Mouse (Mus musculus) forebrain, embryonic 14.5 days (tissue): Measurements from ENCODE around the gene Rras. TPM values are rescaled to one million over a fixed set of nuclear protein-coding genes. Genes with fewer than 3 reads are reported as not detected.

Experiments
- ATAC-seq: fragments of 200-750 bp; cut with Nextera tagmentation; 2 replicates; pipeline ENCODE4 v1.8.0; 2017; ENCODE audit warnings: mild to moderate bottlenecking, moderate library complexity
- DNase-seq: peaks from one replicate; pipeline ENCODE4 v3.0.0-alpha.2; 2015; ENCODE audit warnings: low spot score
- H3K27ac ChIP-seq: fragments of 300-500 bp; sonication (generic); 2 replicates; pipeline ENCODE4 v1.5.1; 2014; ENCODE audit warnings: low read depth, mild to moderate bottlenecking, control low read depth, low read length, moderate library complexity
- H3K27me3 ChIP-seq: fragments of 300-500 bp; sonication (generic); replicated peaks from 2 replicates; pipeline ENCODE4 v1.6.1; 2014; ENCODE audit warnings: low read length, control low read depth, mixed read lengths; ENCODE audit not compliant: control insufficient read depth, insufficient read depth
- H3K36me3 ChIP-seq: fragments of 300-500 bp; sonication (generic); 2 replicates; pipeline ENCODE4 v1.6.1; 2014; ENCODE audit warnings: low read length, control low read depth; ENCODE audit not compliant: control insufficient read depth, insufficient read depth
- H3K4me1 ChIP-seq: fragments of 300-500 bp; sonication (generic); 2 replicates; pipeline ENCODE4 v1.6.1; 2014; ENCODE audit warnings: antibody characterized with exemption, low read length, control low read depth; ENCODE audit not compliant: control insufficient read depth, insufficient read depth
- H3K4me2 ChIP-seq: fragments of 300-500 bp; sonication (generic); 2 replicates; pipeline ENCODE4 v1.6.1; 2014; ENCODE audit warnings: mild to moderate bottlenecking, control low read depth, low read length
- H3K4me3 ChIP-seq: fragments of 300-500 bp; sonication (generic); 2 replicates; pipeline ENCODE4 v1.5.1; 2014; ENCODE audit warnings: low read depth, low read length, control low read depth
- H3K9ac ChIP-seq: fragments of 300-500 bp; sonication (generic); 2 replicates; pipeline ENCODE4 v1.6.1; 2014; ENCODE audit warnings: mild to moderate bottlenecking, low read length, control low read depth, moderate library complexity
- H3K9me3 ChIP-seq: fragments of 300-500 bp; sonication (generic); replicated peaks from 2 replicates; pipeline ENCODE4 v1.6.1; 2016; ENCODE audit warnings: low read length, control low read depth, mixed read lengths; ENCODE audit not compliant: control insufficient read depth
- WGBS: fragments of 180-500 bp; shearing (Covaris S2); extraction: QIAGEN DNeasy Blood & Tissue Kit; methylation state at CpG from one replicate; pipeline ENCODE4 v1.1.7; 2014; 5-methylcytosine and 5-hydroxymethylcytosine counted together
- polyA plus RNA-seq: library from polyadenylated mRNA; unstranded; fragments of >200 nt; fragmentation: Nextera tagmentation; extraction: Ambion mirVana; gene quantifications from 2 replicates; pipeline ENCODE4 v1.2.1, GENCODE M21; 2014

Rras gene
- polyA plus RNA-seq, 1 experiment from 2014 or later, result 14.7 TPM

DNA sequence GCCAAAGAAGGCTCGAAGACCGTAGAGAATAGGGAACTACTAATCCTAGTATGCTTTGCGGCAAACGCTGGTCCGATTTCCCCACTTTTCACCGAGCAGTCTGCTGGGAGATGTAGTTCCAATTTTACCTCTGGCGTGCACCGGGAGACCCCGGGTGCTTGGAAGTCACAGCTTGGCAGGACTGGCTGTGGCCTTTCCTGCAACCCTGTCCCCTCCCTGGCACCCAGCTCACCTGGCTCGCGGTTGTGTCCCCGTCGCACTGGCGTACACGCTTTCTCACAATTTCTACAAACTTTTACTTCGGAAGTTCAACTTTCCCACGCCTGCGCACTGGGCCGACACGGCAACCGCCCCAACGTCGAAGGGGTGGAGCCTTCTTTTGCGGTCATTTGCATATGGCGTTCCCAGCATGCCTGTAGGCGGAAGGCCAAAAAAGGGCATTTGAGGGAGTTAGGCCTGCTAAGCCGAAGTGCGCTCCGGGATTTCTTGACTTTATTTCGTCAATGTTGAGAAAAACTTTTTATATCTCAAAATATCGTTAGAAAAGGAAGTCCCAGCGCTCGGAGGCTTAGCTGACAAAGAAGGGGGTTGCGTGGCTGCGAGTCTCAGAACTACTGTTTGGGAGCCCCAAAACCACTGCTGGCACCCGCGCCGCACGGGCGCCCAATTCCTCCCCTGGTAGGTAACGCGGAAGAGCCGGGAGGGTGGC is 20.4 kb upstream of the Rras start, which contains the start of gene Irf3:
Irf3 (plus strand) TSS at position 418 of the 709 bp plus-strand sequence.
- ATAC-seq, result peak; percentile 95
- H3K4me1 ChIP-seq, result peaks cover 16% of the 10 kb centered on the region
- H3K9me3 ChIP-seq, result no peaks in the 10 kb centered on the region
- DNase-seq, result peak; percentile 99
- H3K9ac ChIP-seq, result peak within 1 kb of the TSS; percentile 75
- H3K4me2 ChIP-seq, result peak within 1 kb of the TSS; percentile 81
- H3K36me3 ChIP-seq, result peaks cover 53% of the 10 kb centered on the region
- under 1% methylated on average over 43 of the region's 43 CpGs for WGBS
- H3K4me3 ChIP-seq, result peak within 1 kb of the TSS; percentile 45
- peak within 1 kb of the TSS; percentile 76 for H3K27ac ChIP-seq
- no peaks in the 10 kb centered on the region for H3K27me3 ChIP-seq

DNA sequence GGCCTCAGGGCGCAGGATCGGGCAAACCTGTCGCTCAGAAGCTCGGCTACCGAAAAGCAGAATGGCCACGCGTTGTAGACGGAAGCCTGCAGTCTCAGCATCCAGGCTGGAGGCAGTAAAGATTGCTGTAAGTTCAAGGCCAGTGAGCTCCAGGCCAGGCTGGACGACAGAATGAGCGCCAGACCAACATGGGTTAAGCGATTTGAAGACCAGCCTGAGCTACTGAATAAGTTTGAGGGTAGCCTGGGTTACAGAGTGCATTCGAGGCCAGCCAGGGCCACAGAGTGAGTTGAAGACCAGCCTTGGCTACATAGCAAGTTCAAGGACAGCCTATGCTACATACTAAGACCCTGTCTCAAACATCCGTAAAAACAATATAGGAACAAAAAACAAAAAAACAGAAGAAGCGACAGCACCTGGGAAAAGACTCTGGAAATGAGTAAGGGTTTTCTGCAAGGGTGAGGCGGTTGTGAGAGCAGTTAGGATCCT is 19.8 kb upstream of the Rras start:
- no peak; the same call in 1 of the 2 replicates for ATAC-seq
- no peak for DNase-seq
- Histone ChIP-seq H3K4me3 (peak overlapping the region; percentile 45), H3K9ac (peak overlapping the region; percentile 75), H3K4me2 (peak overlapping the region; percentile 81), H3K27me3 (no peaks in the 10 kb centered on the region), H3K27ac (peak overlapping the region; percentile 76), H3K36me3 (peaks cover 53% of the 10 kb centered on the region), H3K9me3 (no peaks in the 10 kb centered on the region), H3K4me1 (peaks cover 16% of the 10 kb centered on the region)
- 3% methylated on average over 15 of the region's 15 CpGs for WGBS

DNA sequence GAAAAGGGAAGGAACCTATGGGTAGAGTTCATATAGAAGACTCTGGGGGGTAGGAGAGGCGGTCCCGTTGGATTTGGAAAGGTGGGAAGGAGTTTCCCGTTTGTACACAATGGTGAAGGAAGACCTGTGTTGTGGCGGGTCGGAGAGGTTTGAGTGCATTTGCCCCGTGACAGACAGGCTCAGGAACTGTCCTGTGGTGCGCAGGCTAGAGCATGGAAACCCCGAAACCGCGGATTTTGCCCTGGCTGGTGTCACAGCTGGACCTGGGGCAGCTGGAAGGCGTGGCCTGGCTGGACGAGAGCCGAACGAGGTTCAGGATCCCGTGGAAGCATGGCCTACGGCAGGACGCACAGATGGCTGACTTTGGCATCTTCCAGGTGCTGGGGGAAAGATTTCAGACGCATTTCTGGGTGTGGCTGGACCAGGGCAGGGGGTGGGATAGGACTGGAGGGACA is 19.2 kb upstream of the Rras start, which contains the start of gene Bcl2l12:
Bcl2l12 (minus strand) TSS at position 212 of the 455 bp plus-strand sequence.
- Histone ChIP-seq H3K36me3 (peaks cover 53% of the 10 kb centered on the region), H3K9ac (peak within 1 kb of the TSS; percentile 75), H3K4me2 (peak within 1 kb of the TSS; percentile 81), H3K4me3 (peak within 1 kb of the TSS; percentile 45), H3K27ac (peak within 1 kb of the TSS; percentile 76), H3K27me3 (no peaks in the 10 kb centered on the region), H3K9me3 (no peaks in the 10 kb centered on the region), H3K4me1 (peaks cover 16% of the 10 kb centered on the region)
- DNase-seq (peak; percentile 29), ATAC-seq (no peak)
- 3% methylated on average over 18 of the region's 18 CpGs for WGBS

DNA sequence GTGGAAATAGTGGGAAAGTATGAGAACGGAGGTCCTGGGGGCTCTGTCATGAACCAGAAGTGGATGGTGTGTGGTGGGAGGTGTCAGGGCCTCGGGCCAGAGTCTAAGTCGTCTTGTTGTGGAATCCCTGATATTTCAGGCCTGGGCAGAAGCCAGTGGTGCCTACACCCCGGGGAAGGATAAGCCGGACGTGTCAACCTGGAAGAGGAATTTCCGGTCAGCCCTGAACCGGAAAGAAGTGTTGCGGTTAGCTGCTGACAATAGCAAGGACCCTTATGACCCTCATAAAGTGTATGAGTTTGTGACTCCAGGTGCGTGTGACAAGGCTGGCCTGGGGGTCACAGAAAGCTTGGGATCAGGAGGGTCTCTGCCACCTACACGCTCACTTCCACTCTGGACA is 18.0 kb upstream of the Rras start:
- Histone ChIP-seq H3K36me3 (peaks cover 56% of the 10 kb centered on the region), H3K4me1 (peaks cover 16% of the 10 kb centered on the region), H3K9me3 (no peaks in the 10 kb centered on the region), H3K4me3 (no peak overlapping the region), H3K9ac (no peak overlapping the region), H3K4me2 (no peak overlapping the region), H3K27me3 (no peaks in the 10 kb centered on the region), H3K27ac (no peak overlapping the region)
- ATAC-seq, result no peak
- 88% methylated on average over 11 of the region's 11 CpGs for WGBS
- DNase-seq, result no peak

DNA sequence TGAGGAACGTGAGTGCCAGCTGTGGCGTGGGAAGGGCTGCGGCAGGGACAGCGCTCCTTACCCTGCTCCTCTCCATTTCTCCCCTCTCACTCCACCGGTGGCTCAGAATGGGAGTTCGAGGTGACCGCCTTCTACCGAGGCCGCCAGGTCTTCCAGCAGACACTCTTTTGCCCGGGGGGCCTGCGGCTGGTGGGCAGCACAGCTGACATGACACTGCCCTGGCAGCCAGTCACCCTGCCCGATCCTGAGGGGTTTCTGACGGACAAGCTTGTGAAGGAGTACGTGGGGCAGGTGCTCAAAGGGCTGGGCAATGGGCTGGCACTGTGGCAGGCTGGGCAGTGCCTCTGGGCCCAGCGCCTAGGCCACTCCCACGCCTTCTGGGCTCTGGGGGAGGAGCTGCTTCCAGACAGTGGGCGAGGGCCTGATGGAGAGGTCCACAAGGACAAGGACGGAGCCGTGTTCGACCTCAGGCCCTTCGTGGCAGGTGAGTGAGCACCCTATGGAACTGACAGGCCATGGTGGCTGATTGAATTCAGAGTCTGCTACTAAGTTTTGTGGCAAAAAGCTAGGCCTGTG is 17.1 kb upstream of the Rras start:
- Histone ChIP-seq H3K9ac (no peak overlapping the region), H3K9me3 (no peaks in the 10 kb centered on the region), H3K4me1 (peaks cover 16% of the 10 kb centered on the region), H3K27me3 (no peaks in the 10 kb centered on the region), H3K4me3 (no peak overlapping the region), H3K27ac (no peak overlapping the region), H3K4me2 (no peak overlapping the region), H3K36me3 (peaks cover 64% of the 10 kb centered on the region)
- ATAC-seq (no peak), DNase-seq (no peak)
- 86% methylated on average over 21 of the region's 21 CpGs for WGBS

DNA sequence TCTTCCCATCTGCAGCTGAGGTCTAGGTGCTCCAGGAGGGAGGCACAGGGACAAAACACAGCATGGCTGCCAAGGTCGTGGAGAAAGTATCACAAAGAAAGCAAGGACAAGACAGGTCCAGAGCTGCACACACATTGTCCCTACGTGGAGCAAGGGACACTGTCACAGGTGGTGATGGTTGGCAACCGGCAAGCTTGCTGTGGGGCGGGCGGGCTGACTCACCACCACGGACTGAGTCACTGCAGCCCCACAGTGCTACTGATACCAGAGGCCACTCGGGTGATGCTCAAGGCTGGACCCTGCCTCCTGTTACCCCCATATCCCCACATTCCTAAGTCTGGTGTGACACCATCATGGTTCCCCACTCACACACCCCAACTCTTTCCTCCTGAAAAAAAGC is 15.3 kb upstream of the Rras start:
- no peak for ATAC-seq
- Histone ChIP-seq H3K27me3 (no peaks in the 10 kb centered on the region), H3K4me3 (no peak overlapping the region), H3K4me2 (no peak overlapping the region), H3K36me3 (peaks cover 82% of the 10 kb centered on the region), H3K9me3 (no peaks in the 10 kb centered on the region), H3K27ac (no peak overlapping the region), H3K9ac (no peak overlapping the region), H3K4me1 (peaks cover 10% of the 10 kb centered on the region)
- no peak for DNase-seq
- WGBS, result 92% methylated on average over 7 of the region's 7 CpGs

DNA sequence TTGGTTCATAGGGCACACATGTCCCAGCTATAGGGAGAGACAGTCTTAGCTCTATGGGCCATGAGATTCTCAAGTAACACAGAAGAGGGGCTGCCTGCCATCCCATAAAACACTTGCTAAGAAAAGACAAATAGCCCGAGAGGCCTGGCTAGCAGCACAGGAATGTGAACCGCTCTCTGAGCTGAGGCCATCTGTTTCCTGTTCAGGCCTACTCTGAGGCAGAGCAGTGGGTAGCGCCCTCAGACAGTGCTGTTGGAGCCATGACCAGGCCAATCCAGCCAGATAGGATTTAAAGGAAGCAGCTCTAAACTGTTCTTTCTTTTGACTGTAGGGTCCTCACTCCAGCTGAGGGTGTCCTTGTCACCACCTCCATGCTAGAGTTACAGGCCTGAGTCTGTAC is 13.2 kb upstream of the Rras start:
- WGBS, result 88% methylated on average over 3 of the region's 3 CpGs

DNA sequence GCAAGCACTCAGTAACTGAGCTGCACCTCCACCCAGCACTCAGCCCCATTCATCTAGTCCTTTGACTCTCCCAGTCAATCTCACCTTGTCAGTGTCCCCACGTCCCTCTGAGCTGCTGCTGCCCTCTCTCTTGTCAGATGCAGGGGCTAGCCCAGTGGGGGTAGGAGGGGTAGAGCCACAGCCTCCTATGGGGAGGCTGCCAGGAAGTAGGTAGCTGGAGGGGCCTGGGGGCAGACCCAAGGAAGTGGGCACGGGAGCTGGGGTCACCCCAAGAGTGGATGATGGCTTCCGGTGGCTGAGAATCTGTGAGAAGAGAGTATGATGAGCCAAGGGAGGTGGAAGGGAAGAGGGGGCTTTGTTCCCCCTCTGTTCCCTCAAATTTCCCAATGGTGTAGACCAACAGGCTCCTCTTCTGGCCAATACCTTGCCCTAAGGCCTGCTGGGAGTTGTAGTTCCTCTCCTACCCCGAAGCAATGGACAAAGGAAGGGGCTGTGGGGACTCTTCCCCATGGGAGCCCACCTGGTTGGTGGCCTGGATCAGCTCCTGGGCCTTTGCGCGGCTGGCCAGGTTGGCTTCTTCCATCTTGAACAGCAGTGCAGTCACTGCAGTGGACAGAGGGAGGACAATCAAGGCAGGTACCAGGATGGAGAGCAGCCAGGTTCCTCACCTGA is 12.3 kb upstream of the Rras start:
- no peaks in the 10 kb centered on the region for H3K4me1 ChIP-seq
- H3K27ac ChIP-seq, result no peak overlapping the region
- DNase-seq, result no peak
- no peaks in the 10 kb centered on the region for H3K27me3 ChIP-seq
- no peak overlapping the region for H3K9ac ChIP-seq
- no peaks in the 10 kb centered on the region for H3K9me3 ChIP-seq
- 89% methylated on average over 6 of the region's 6 CpGs for WGBS
- peaks cover 99% of the 10 kb centered on the region for H3K36me3 ChIP-seq
- no peak overlapping the region for H3K4me3 ChIP-seq
- ATAC-seq, result no peak
- no peak overlapping the region for H3K4me2 ChIP-seq

More for the DNA sequence above, 13.2 kb upstream of the Rras start:
- Histone ChIP-seq H3K36me3 (peaks cover 99% of the 10 kb centered on the region), H3K9me3 (no peaks in the 10 kb centered on the region), H3K27me3 (no peaks in the 10 kb centered on the region), H3K4me1 (no peaks in the 10 kb centered on the region), H3K27ac (no peak overlapping the region), H3K4me3 (no peak overlapping the region), H3K4me2 (no peak overlapping the region), H3K9ac (no peak overlapping the region)
- DNase-seq (no peak), ATAC-seq (no peak)
